ENCODE assay signal across 13 mouse cellular contexts in the genomic region with DNA sequence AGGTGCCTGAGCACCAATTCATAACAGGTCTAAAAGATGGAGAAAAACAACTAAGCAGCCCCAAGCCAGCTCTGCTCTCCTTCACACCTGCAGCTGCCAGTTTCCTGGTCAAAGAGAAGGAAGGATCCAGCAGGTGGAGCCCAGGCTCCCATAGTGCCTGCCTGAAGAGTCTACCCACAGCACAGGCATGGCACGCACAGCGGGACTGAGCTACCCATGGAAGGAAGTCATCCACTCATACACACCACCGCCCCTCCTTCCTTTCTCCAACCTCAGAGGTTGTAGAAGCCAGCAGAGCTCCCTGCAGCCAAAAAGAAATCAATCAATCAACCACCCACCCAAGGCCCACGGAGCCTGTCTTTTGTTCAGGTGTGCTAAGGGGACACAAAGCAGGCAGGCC.
DNase-seq lines count a peak whose midpoint lies in the region; ATAC-seq and TF ChIP-seq lines count a peak whose summit lies in the region.
"Had no signal": no experiment of that assay in that cellular context is flagged by ENCODE, and none has a peak within 500 bp of the region (broad histone marks: within the 10 kb centered on the region; RNA-seq: fewer than 3 reads in every experiment).

No protein-coding gene starts in this region.

- WGBS in kidney, embryonic 15.5 days, result 62% methylated on average over 4 of the region's 4 CpGs
- whole genome bisulfite sequencing in stomach, postnatal 0 days, result 49% methylated on average over 4 of the region's 4 CpGs

- no peak overlapping the region for H3K9ac ChIP-seq in kidney, embryonic 15.5 days
- no peak overlapping the region for H3K9ac ChIP-seq in stomach, postnatal 0 days (ENCODE audit: low read length)
- H3K9ac ChIP-seq: neural tube, embryonic 12.5 days had no signal

- H3K4me3 ChIP-seq in kidney, embryonic 15.5 days (replicated peaks), result no peak overlapping the region
- H3K4me3 ChIP-seq in stomach, postnatal 0 days (ENCODE audit: low read depth, low read length), result no peak overlapping the region
- H3K4me3 ChIP-seq: forebrain, embryonic 10.5 days; neural tube, embryonic 12.5 days had no signal

- H3K27me3 ChIP-seq in kidney, embryonic 15.5 days, result no peaks in the 10 kb centered on the region
- H3K27me3 ChIP-seq in stomach, postnatal 0 days (ENCODE audit: control insufficient read depth, insufficient read depth, low read length), result no peaks in the 10 kb centered on the region
- H3K27me3 ChIP-seq: neural tube, embryonic 12.5 days had no signal

- H3K4me2 ChIP-seq in kidney, embryonic 15.5 days, result no peak overlapping the region
- no peak overlapping the region for H3K4me2 ChIP-seq in stomach, postnatal 0 days (replicated peaks; ENCODE audit: low read depth)
- H3K4me2 ChIP-seq: neural tube, embryonic 12.5 days had no signal

- TF ChIP-seq CTCF in stomach, postnatal 0 days (IDR thresholded peaks at IDR 0.05; ENCODE audit: low read depth), result peak; percentile 67

- no peaks in the 10 kb centered on the region for H3K9me3 ChIP-seq in kidney, embryonic 15.5 days (replicated peaks)
- no peaks in the 10 kb centered on the region for H3K9me3 ChIP-seq in stomach, postnatal 0 days (ENCODE audit: control insufficient read depth, low read length)
- H3K9me3 ChIP-seq: forebrain, embryonic 10.5 days; neural tube, embryonic 12.5 days had no signal

- no peaks in the 10 kb centered on the region for H3K36me3 ChIP-seq in kidney, embryonic 15.5 days
- H3K36me3 ChIP-seq in stomach, postnatal 0 days (ENCODE audit: control insufficient read depth, insufficient read depth, low read length), result no peaks in the 10 kb centered on the region
- H3K36me3 ChIP-seq: forebrain, embryonic 10.5 days; G1E; neural tube, embryonic 12.5 days had no signal

- no peak for ATAC-seq in kidney, embryonic 15.5 days (replicated peaks; ENCODE audit: low FRiP score)
- ATAC-seq in stomach, postnatal 0 days (ENCODE audit: low FRiP score, low TSS enrichment), result peak; percentile 83

- H3K27ac ChIP-seq in kidney, embryonic 15.5 days, result no peak overlapping the region
- H3K27ac ChIP-seq in stomach, postnatal 0 days (replicated peaks), result 0 out of 2 replicates have a peak overlapping the region, but pooled peaks have one; percentile 4
- H3K27ac ChIP-seq: forebrain, embryonic 10.5 days; neural tube, embryonic 12.5 days had no signal

- no peak for TF ChIP-seq EP300 in stomach, postnatal 0 days (optimal IDR thresholded peaks at IDR 0.05)

- DNase-seq in cerebellum, adult 18-20 months, result peak; percentile 39 to 41
- DNase-seq in cerebellum, adult 9-10 months, result no peak
- peak; percentile 13 for DNase-seq in kidney, adult 18-20 months
- DNase-seq in right cerebral cortex, adult 18-20 months, result peak; percentile 25
- DNase-seq in right cerebral cortex, postnatal 14 days, result no peak
- peak; percentile 65 for DNase-seq in stomach, postnatal 0 days (ENCODE audit: low spot score)
- no peak for DNase-seq in layer of hippocampus, adult 9-11 months
- DNase-seq: gastrocnemius, postnatal 36 days; heart, postnatal 14 days had no signal

- H3K4me1 ChIP-seq in kidney, embryonic 15.5 days, result no peaks in the 10 kb centered on the region
- H3K4me1 ChIP-seq in stomach, postnatal 0 days (replicated peaks; ENCODE audit: control insufficient read depth, insufficient read depth), result no peaks in the 10 kb centered on the region
- H3K4me1 ChIP-seq: neural tube, embryonic 12.5 days had no signal

Comparison
In these comparisons a context has a peak if more than half of its experiments do, and no peak if none do; other contexts are left out.
1. DNase-seq: peak in cerebellum, adult 18-20 months (2 of 2), kidney, adult 18-20 months (single experiment), right cerebral cortex, adult 18-20 months (single experiment) and stomach, postnatal 0 days (single experiment); none in cerebellum, adult 9-10 months (single experiment), right cerebral cortex, postnatal 14 days (single experiment) and layer of hippocampus, adult 9-11 months (single experiment).